Mouse (Mus musculus) neural tube, embryonic 14.5 days (tissue): ENCODE measurements at regions not wholly inside any gene's neighbourhood (a gene's known extent, or its start where the extent isn't known, plus 50 kb on each side); places are given as distances from the start of the nearest gene placed in this dataset.
"Not testable (repeated sequence)": the region's sequence is repeated elsewhere in the genome, so short reads cannot be mapped to it uniquely, and the experiment has no call there.

Source experiments
- ATAC-seq: fragments of 200-750 bp; cut with Nextera tagmentation; 2 replicates; pipeline ENCODE4 v1.8.0; 2017; ENCODE audit warnings: low read depth, mild to moderate bottlenecking, moderate TSS enrichment, moderate library complexity
- H3K27ac ChIP-seq: fragments of 300-500 bp; sonication (generic); 2 replicates; pipeline ENCODE4 v1.5.1; 2014; ENCODE audit warnings: low read depth, mild to moderate bottlenecking, control low read depth, low read length, moderate library complexity, mixed read lengths
- H3K27me3 ChIP-seq: fragments of 300-500 bp; sonication (generic); 2 replicates; pipeline ENCODE4 v1.6.1; 2014; ENCODE audit warnings: low read length; ENCODE audit not compliant: control insufficient read depth, insufficient read depth
- H3K36me3 ChIP-seq: fragments of 300-500 bp; sonication (generic); 2 replicates; pipeline ENCODE4 v1.6.1; 2014; ENCODE audit warnings: low read length, mixed read lengths; ENCODE audit not compliant: control insufficient read depth, insufficient read depth
- H3K4me1 ChIP-seq: fragments of 300-500 bp; sonication (generic); 2 replicates; pipeline ENCODE4 v1.6.1; 2014; ENCODE audit warnings: low read length; ENCODE audit not compliant: control insufficient read depth, insufficient read depth
- H3K4me2 ChIP-seq: fragments of 300-500 bp; sonication (generic); 2 replicates; pipeline ENCODE4 v1.6.1; 2014; ENCODE audit warnings: mild to moderate bottlenecking, low read depth, low read length, control low read depth
- H3K4me3 ChIP-seq: fragments of 300-500 bp; sonication (generic); 2 replicates; pipeline ENCODE4 v1.5.1; 2014; ENCODE audit warnings: low read depth, low read length, control low read depth, mixed read lengths
- H3K9ac ChIP-seq: fragments of 300-500 bp; sonication (generic); replicated peaks from 2 replicates; pipeline ENCODE4 v1.6.1; 2014; ENCODE audit warnings: low read depth, mild to moderate bottlenecking, control low read depth, low read length, mixed read lengths
- H3K9me3 ChIP-seq: fragments of 300-500 bp; sonication (generic); 2 replicates; pipeline ENCODE4 v1.6.1; 2016; ENCODE audit warnings: low read length; ENCODE audit not compliant: control insufficient read depth
- WGBS: fragments of 180-500 bp; shearing (Covaris S2); extraction: QIAGEN DNeasy Blood & Tissue Kit; methylation state at CpG from one replicate; pipeline ENCODE4 v1.1.7; 2014; 5-methylcytosine and 5-hydroxymethylcytosine counted together

- Histone ChIP-seq H3K4me2 (no peak overlapping the region), H3K36me3 (no peaks in the 10 kb centered on the region), H3K9me3 (no peaks in the 10 kb centered on the region), H3K27ac (no peak overlapping the region), H3K4me3 (no peak overlapping the region), H3K27me3 (no peaks in the 10 kb centered on the region), H3K9ac (no peak overlapping the region), H3K4me1 (no peaks in the 10 kb centered on the region)
- WGBS, result 69% methylated on average over 2 of the region's 2 CpGs
- no peak for ATAC-seq
These were observed 161.4 kb upstream of the Thpo start for GRCm38 (mm10) chr16:20895734-20896133.

- WGBS, result 65% methylated on average over 1 of the region's 1 CpGs
- Histone ChIP-seq H3K4me2 (no peak overlapping the region), H3K4me1 (no peaks in the 10 kb centered on the region), H3K27me3 (no peaks in the 10 kb centered on the region), H3K27ac (no peak overlapping the region), H3K4me3 (no peak overlapping the region), H3K9ac (no peak overlapping the region), H3K36me3 (no peaks in the 10 kb centered on the region), H3K9me3 (no peaks in the 10 kb centered on the region)
- ATAC-seq, result no peak
These were observed 137.4 kb upstream of the Thpo start for GRCm38 (mm10) chr16:20871726-20872125.

- ATAC-seq, result no peak
- H3K9me3 ChIP-seq, result no peaks in the 10 kb centered on the region
- no peaks in the 10 kb centered on the region for H3K27me3 ChIP-seq
- WGBS, result 97% methylated on average over 1 of the region's 1 CpGs
- no peaks in the 10 kb centered on the region for H3K4me1 ChIP-seq
- H3K9ac ChIP-seq, result no peak overlapping the region
- no peaks in the 10 kb centered on the region for H3K36me3 ChIP-seq
- no peak overlapping the region for H3K4me2 ChIP-seq
- H3K4me3 ChIP-seq, result no peak overlapping the region
- H3K27ac ChIP-seq, result no peak overlapping the region
These were observed 132.5 kb upstream of the Thpo start for GRCm38 (mm10) chr16:20866771-20867170.

- WGBS, result 95% methylated on average over 4 of the region's 4 CpGs
- no peak overlapping the region for H3K27ac ChIP-seq
- no peak for ATAC-seq
These were observed 126.9 kb upstream of the Thpo start for GRCm38 (mm10) chr16:20861256-20861655.

GRCm38 (mm10) chr16:20860606-20861005 is 126.3 kb upstream of the Thpo start:
- not testable (repeated sequence) for H3K4me3 ChIP-seq, H3K36me3 ChIP-seq, ATAC-seq, H3K4me1 ChIP-seq, H3K9ac ChIP-seq, H3K27ac ChIP-seq, H3K27me3 ChIP-seq, H3K9me3 ChIP-seq, H3K4me2 ChIP-seq
- 85% methylated on average over 3 of the region's 3 CpGs for WGBS

More at GRCm38 (mm10) chr16:20861256-20861655, 126.9 kb upstream of the Thpo start:
- no peak overlapping the region for H3K4me2 ChIP-seq
- H3K4me3 ChIP-seq, result no peak overlapping the region
- H3K27me3 ChIP-seq, result no peaks in the 10 kb centered on the region
- no peaks in the 10 kb centered on the region for H3K9me3 ChIP-seq
- H3K36me3 ChIP-seq, result no peaks in the 10 kb centered on the region
- no peak overlapping the region for H3K9ac ChIP-seq
- no peaks in the 10 kb centered on the region for H3K4me1 ChIP-seq

GRCm38 (mm10) chr16:20854696-20855213 is 120.4 kb upstream of the Thpo start:
- H3K36me3 ChIP-seq, result no peaks in the 10 kb centered on the region
- H3K27me3 ChIP-seq, result no peaks in the 10 kb centered on the region
- no peak overlapping the region for H3K4me2 ChIP-seq
- H3K9me3 ChIP-seq, result no peaks in the 10 kb centered on the region
- no peak for ATAC-seq
- WGBS, result 82% methylated on average over 1 of the region's 1 CpGs
- H3K4me1 ChIP-seq, result no peaks in the 10 kb centered on the region
- no peak overlapping the region for H3K27ac ChIP-seq
- H3K4me3 ChIP-seq, result no peak overlapping the region
- H3K9ac ChIP-seq, result no peak overlapping the region

GRCm38 (mm10) chr16:20838151-20838550 is 103.8 kb upstream of the Thpo start:
- no peak for ATAC-seq
- Histone ChIP-seq H3K9ac (no peak overlapping the region), H3K27ac (no peak overlapping the region), H3K36me3 (no peaks in the 10 kb centered on the region), H3K4me1 (no peaks in the 10 kb centered on the region), H3K4me2 (no peak overlapping the region), H3K9me3 (no peaks in the 10 kb centered on the region), H3K4me3 (no peak overlapping the region), H3K27me3 (no peaks in the 10 kb centered on the region)
- WGBS, result 7% methylated on average over 2 of the region's 2 CpGs

GRCm38 (mm10) chr16:20836866-20837265 is 102.6 kb upstream of the Thpo start:
- 19% methylated on average over 5 of the region's 5 CpGs for WGBS
- no peak overlapping the region for H3K4me2 ChIP-seq
- no peak for ATAC-seq
- H3K4me3 ChIP-seq, result no peak overlapping the region
- H3K4me1 ChIP-seq, result no peaks in the 10 kb centered on the region
- no peaks in the 10 kb centered on the region for H3K9me3 ChIP-seq
- H3K27me3 ChIP-seq, result no peaks in the 10 kb centered on the region
- H3K36me3 ChIP-seq, result no peaks in the 10 kb centered on the region
- H3K27ac ChIP-seq, result no peak overlapping the region
- no peak overlapping the region for H3K9ac ChIP-seq

- not testable (repeated sequence) for H3K36me3 ChIP-seq, H3K27ac ChIP-seq, H3K4me1 ChIP-seq, H3K4me2 ChIP-seq, H3K4me3 ChIP-seq, H3K9me3 ChIP-seq, H3K9ac ChIP-seq, ATAC-seq, H3K27me3 ChIP-seq
- WGBS, result 79% methylated on average over 10 of the region's 10 CpGs
These were observed 99.5 kb upstream of the Thpo start for GRCm38 (mm10) chr16:20833838-20834237.

- no peak for ATAC-seq
- Histone ChIP-seq H3K4me1 (no peaks in the 10 kb centered on the region), H3K36me3 (no peaks in the 10 kb centered on the region), H3K4me2 (no peak overlapping the region), H3K27ac (no peak overlapping the region), H3K27me3 (no peaks in the 10 kb centered on the region), H3K9me3 (no peaks in the 10 kb centered on the region), H3K9ac (no peak overlapping the region), H3K4me3 (no peak overlapping the region)
- WGBS, result 82% methylated on average over 8 of the region's 8 CpGs
These were observed 99.0 kb upstream of the Thpo start for GRCm38 (mm10) chr16:20833301-20833700.
